Mouse (Mus musculus): ENCODE measurements around the gene Slc44a3.

- no peak for TF ChIP-seq CTCF (IDR thresholded peaks at IDR 0.05; ENCODE audit: borderline replicate concordance, insufficient read depth, low read depth, low read length)
- TF ChIP-seq POLR2A (IDR thresholded peaks at IDR 0.05; ENCODE audit: borderline replicate concordance, insufficient read depth, low read length), result no peak
Observed at GRCm38 (mm10) chr3:121451404-121451803, 80.8 kb downstream of the Slc44a3 start.
